Mouse (Mus musculus) liver, adult 10 weeks (tissue): ENCODE measurements around the gene Hsf2. TPM values are rescaled to one million over a fixed set of nuclear protein-coding genes. Genes with fewer than 3 reads are reported as not detected.

ENCODE experiments used
- polyA plus RNA-seq: library from polyadenylated mRNA; stranded (reverse); fragments of 350-450 nt; fragmentation: Illumina TruSeq; extraction: RNeasy Lipid Tissue Mini Kit (QIAGEN cat#74804); gene quantifications from one replicate; pipeline ENCODE4 v1.2.3, GENCODE M21; 2014; ENCODE audit warnings: low read depth, low replicate concordance

Hsf2 gene
- 84.0 TPM for polyA plus RNA-seq

DNA sequence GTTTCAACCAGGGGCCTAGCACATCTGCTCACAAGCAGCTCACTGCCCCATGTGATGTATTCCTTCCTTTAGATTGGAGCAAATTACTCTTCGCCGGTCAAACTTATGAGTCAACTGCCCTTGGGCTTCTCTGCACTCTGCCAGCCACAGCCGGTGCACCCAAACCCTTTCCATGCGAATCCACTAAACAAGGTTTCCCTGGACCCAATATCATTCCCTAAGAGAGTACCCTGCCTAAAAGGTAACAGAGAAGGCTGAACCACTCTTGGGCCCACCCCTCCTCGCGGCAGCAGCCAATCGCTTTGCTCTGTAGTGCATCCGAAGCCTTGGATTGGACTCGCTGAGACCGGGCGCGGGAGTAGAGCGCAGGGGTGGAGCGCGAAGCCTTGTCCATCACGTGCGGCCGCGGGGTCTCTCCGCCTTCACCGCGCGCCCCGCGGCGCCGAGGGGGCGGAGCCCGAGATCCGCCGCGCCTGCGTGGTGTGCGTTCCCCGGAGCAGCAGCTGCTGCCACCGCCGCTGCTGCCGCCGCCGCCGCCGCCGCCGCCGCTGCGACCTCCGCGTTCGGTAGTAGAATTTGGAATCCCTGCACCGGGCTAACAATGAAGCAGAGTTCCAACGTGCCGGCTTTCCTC, at the start of gene Hsf2:
Gene Hsf2 (plus strand): TSS at position 478 of the 634 bp plus-strand sequence.

DNA sequence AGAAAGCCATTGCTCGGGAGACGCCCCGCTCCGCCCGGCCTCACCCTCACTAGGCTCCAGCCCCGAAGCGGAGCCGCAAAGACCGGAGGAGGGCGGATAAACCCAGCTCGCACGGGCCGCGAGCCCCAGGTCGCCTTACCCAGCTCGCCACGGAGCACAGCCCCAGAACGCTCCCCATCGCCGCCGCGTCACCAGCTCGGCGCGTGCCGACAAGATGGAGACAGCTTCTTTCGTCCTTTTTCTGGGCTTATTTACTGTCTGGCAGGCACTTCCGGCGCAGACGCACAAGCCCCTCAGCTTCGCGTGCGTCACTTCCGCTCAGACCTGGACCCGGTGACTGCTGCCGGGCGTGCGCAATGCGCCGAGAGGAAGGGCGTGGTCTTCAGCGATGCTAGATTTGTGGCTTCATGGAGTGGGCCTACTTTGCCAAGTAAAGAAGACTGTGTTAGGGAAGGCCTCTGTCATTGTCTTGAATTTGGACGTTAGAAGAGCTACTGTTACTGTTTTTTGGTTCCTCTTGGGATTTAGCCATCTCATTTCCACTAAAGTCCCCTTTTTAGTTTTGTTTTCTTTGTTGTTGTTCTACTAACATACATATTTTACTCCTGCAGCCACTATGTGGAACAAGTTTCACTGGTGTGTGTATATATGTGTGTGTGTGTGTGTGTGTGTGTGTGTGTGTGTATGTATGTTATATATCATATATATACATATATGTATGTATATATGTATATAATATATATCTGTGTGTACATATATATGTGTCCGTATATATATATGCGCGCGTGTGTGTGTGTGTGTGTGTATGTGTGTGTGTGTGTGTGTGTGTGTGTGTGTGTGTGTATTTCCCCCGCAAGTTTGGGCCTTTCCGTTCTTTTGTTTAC, 46.3 kb downstream of the Hsf2 start, which contains the start of gene Serinc1:
Gene Serinc1 (minus strand): TSS at position 313 of the 884 bp plus-strand sequence.

Other genes with a start within 250 kb of the Hsf2 start
- 395 TPM for gene Serinc1, start 46.1 kb downstream of the Hsf2 start, polyA plus RNA-seq
- 1.1 TPM for gene Pkib, start 145.6 kb downstream of the Hsf2 start, polyA plus RNA-seq